Mouse (Mus musculus) olfactory bulb, adult 2 months (tissue): ENCODE data around the gene Zbp1.

Experiments
- CTCF ChIP-seq: fragments of 200-500 bp; IDR thresholded peaks from 2 replicates; pipeline ENCODE4 v1.5.1; 2012; ENCODE audit warnings: low read depth, mild to moderate bottlenecking, low read length, moderate library complexity; ENCODE audit not compliant: insufficient read depth
- POLR2A ChIP-seq: fragments of 200-500 bp; IDR thresholded peaks from 2 replicates; pipeline ENCODE4 v1.6.1; 2012; ENCODE audit warnings: mild to moderate bottlenecking, low read depth, low read length, moderate library complexity; ENCODE audit not compliant: insufficient read depth

- TF ChIP-seq CTCF (no peak), POLR2A (no peak)
Measured at GRCm38 (mm10) chr2:173171956-173172355, 46.8 kb downstream of the Zbp1 start.
